Mouse (Mus musculus) thymus, adult 2 months (tissue): ENCODE measurements around the gene Sap25. TPM values are rescaled to one million over a fixed set of nuclear protein-coding genes. Genes with fewer than 3 reads are reported as not detected.

Source experiments
- DNase-seq: peaks from one replicate; pipeline ENCODE4 v3.0.0; 2021
- H3K27ac ChIP-seq: fragments of 200-500 bp; 2 replicates; pipeline ENCODE4 v1.5.1; 2012; ENCODE audit warnings: low read length, control low read depth; ENCODE audit not compliant: control insufficient read depth, insufficient read depth
- H3K27me3 ChIP-seq: fragments of 200-500 bp; 2 replicates; pipeline ENCODE4 v1.6.1; 2012; ENCODE audit warnings: mild to moderate bottlenecking, low read length, moderate library complexity, mixed read lengths; ENCODE audit not compliant: control insufficient read depth, insufficient read depth
- H3K36me3 ChIP-seq: fragments of 200-500 bp; 2 replicates; pipeline ENCODE4 v1.6.1; 2012; ENCODE audit warnings: mild to moderate bottlenecking, low read length, moderate library complexity; ENCODE audit not compliant: control insufficient read depth, insufficient read depth
- H3K4me1 ChIP-seq: fragments of 200-500 bp; replicated peaks from 2 replicates; pipeline ENCODE4 v1.6.1; 2012; ENCODE audit warnings: low read length; ENCODE audit not compliant: control insufficient read depth, insufficient read depth
- H3K4me3 ChIP-seq: fragments of 200-500 bp; 2 replicates; pipeline ENCODE4 v1.5.1; 2012; ENCODE audit warnings: mild to moderate bottlenecking, low read length, control low read depth, moderate library complexity; ENCODE audit not compliant: control insufficient read depth, insufficient read depth
- CTCF ChIP-seq: fragments of 200-500 bp; IDR thresholded peaks from 2 replicates; pipeline ENCODE4 v1.5.1; 2012; ENCODE audit warnings: mild to moderate bottlenecking, control low read depth, low read length, moderate library complexity, borderline replicate concordance; ENCODE audit not compliant: control insufficient read depth, poor library complexity, insufficient read depth; ENCODE audit errors: extremely low read depth
- POLR2A ChIP-seq: fragments of 200-500 bp; IDR thresholded peaks from 2 replicates; pipeline ENCODE4 v1.6.1; 2012; ENCODE audit warnings: mild to moderate bottlenecking, low read length, control low read depth, moderate library complexity; ENCODE audit not compliant: control insufficient read depth, poor library complexity, insufficient read depth; ENCODE audit errors: extremely low read depth
- WGBS: fragments of 180-500 bp; shearing (Covaris S2); methylation state at CpG from one replicate; pipeline ENCODE4 v1.1.7; 2018; 5-methylcytosine and 5-hydroxymethylcytosine counted together
- polyA plus RNA-seq: library from polyadenylated mRNA; depleted of rRNA; stranded (reverse); fragments of >200 nt; gene quantifications from 2 replicates; pipeline ENCODE4 v1.2.3, GENCODE M21; 2012

Gene Sap25
- polyA plus RNA-seq, 1 experiment = 646 TPM

GRCm38 (mm10) chr5:137627991-137628390, 13.1 kb upstream of the Sap25 start:
- TF ChIP-seq CTCF (no peak), POLR2A (no peak)
- 2% methylated on average over 9 of the region's 9 CpGs for WGBS
- no peaks in the 10 kb centered on the region for H3K36me3 ChIP-seq
- H3K4me3 ChIP-seq = peak overlapping the region; percentile 50
- H3K4me1 ChIP-seq = peaks cover 23% of the 10 kb centered on the region
- DNase-seq = peak; percentile 44
- H3K27me3 ChIP-seq = no peaks in the 10 kb centered on the region
- H3K27ac ChIP-seq = peak overlapping the region; percentile 77

GRCm38 (mm10) chr5:137628498-137629305, 12.4 kb upstream of the Sap25 start, which contains the start of the genes Fbxo24, Lrch4 and Gm20605:
Gene Fbxo24 (minus strand): TSS chr5:137629002.
Gene Lrch4 (plus strand): TSS chr5:137629121.
Gene Gm20605 (plus strand): TSS chr5:137629175.
- H3K27ac ChIP-seq = peak within 1 kb of the TSS; percentile 98
- WGBS = under 1% methylated on average over 46 of the region's 46 CpGs
- H3K4me1 ChIP-seq = peaks cover 23% of the 10 kb centered on the region
- peak; percentile 99 for DNase-seq
- peak; percentile 97 for TF ChIP-seq POLR2A
- TF ChIP-seq CTCF = 0 out of 2 replicates have a peak, but pooled peaks have one; percentile 38
- H3K36me3 ChIP-seq = peaks cover 2% of the 10 kb centered on the region; the same call in 1 of the 2 replicates
- peak within 1 kb of the TSS; percentile 84 for H3K4me3 ChIP-seq
- no peaks in the 10 kb centered on the region for H3K27me3 ChIP-seq

GRCm38 (mm10) chr5:137629306-137629721, 11.8 kb upstream of the Sap25 start:
- H3K36me3 ChIP-seq = peaks cover 8% of the 10 kb centered on the region
- H3K4me3 ChIP-seq = peak overlapping the region; percentile 84
- WGBS = under 1% methylated on average over 23 of the region's 23 CpGs
- H3K27me3 ChIP-seq = no peaks in the 10 kb centered on the region
- TF ChIP-seq POLR2A (no peak), CTCF (no peak)
- H3K4me1 ChIP-seq = peaks cover 23% of the 10 kb centered on the region
- H3K27ac ChIP-seq = peak overlapping the region; percentile 98
- DNase-seq = no peak

- peak; percentile 55 for DNase-seq
- Histone ChIP-seq H3K4me3 (peak overlapping the region; percentile 84), H3K27me3 (no peaks in the 10 kb centered on the region), H3K4me1 (peaks cover 23% of the 10 kb centered on the region), H3K27ac (peak overlapping the region; percentile 98), H3K36me3 (peaks cover 12% of the 10 kb centered on the region)
- WGBS = 1% methylated on average over 6 of the region's 6 CpGs
- TF ChIP-seq CTCF (no peak), POLR2A (0 out of 2 replicates have a peak, but pooled peaks have one; percentile 26)
Observed at GRCm38 (mm10) chr5:137629906-137630545, 11.1 kb upstream of the Sap25 start.

- peaks cover 23% of the 10 kb centered on the region for H3K4me1 ChIP-seq
- no peaks in the 10 kb centered on the region for H3K27me3 ChIP-seq
- peak; percentile 48 for DNase-seq
- H3K36me3 ChIP-seq = peaks cover 17% of the 10 kb centered on the region
- H3K4me3 ChIP-seq = peak overlapping the region; percentile 84
- 7% methylated on average over 3 of the region's 3 CpGs for WGBS
- TF ChIP-seq POLR2A (no peak), CTCF (no peak)
- peak overlapping the region; percentile 98 for H3K27ac ChIP-seq
Observed at GRCm38 (mm10) chr5:137630602-137631001, 10.5 kb upstream of the Sap25 start.

- DNase-seq = peak; percentile 90
- Histone ChIP-seq H3K4me3 (peak overlapping the region; percentile 84), H3K36me3 (peaks cover 23% of the 10 kb centered on the region), H3K27me3 (no peaks in the 10 kb centered on the region), H3K27ac (peak overlapping the region; percentile 98), H3K4me1 (peaks cover 23% of the 10 kb centered on the region)
- TF ChIP-seq CTCF (no peak), POLR2A (peak; percentile 31; the same call in 1 of the 2 replicates)
- WGBS = under 1% methylated on average over 9 of the region's 9 CpGs
Observed at GRCm38 (mm10) chr5:137631171-137631570, 10.0 kb upstream of the Sap25 start.
